Mouse (Mus musculus) testis, adult 2 months (tissue): ENCODE measurements around the gene Rgs6.

Source experiments
- CTCF ChIP-seq: fragments of 200-500 bp; IDR thresholded peaks from 2 replicates; pipeline ENCODE4 v1.5.1; 2012; ENCODE audit warnings: low read depth, mild to moderate bottlenecking, inconsistent platforms, low read length, moderate library complexity; ENCODE audit not compliant: control insufficient read depth, insufficient read depth, insufficient replicate concordance
- POLR2A ChIP-seq: fragments of 200-500 bp; IDR thresholded peaks from 2 replicates; pipeline ENCODE4 v1.6.1; 2012; ENCODE audit warnings: low read depth, mild to moderate bottlenecking, inconsistent platforms, low read length, moderate library complexity; ENCODE audit not compliant: control insufficient read depth

- TF ChIP-seq CTCF (no peak), POLR2A (no peak)
Measured at GRCm38 (mm10) chr12:82587348-82587895, 670 bp upstream of the Rgs6 start.
